Mouse (Mus musculus) megakaryocyte, embryonic 14.5 days (primary cell): ENCODE results near the gene Baiap2.

ENCODE experiments used
- FLI1 ChIP-seq: IDR thresholded peaks from 2 replicates; pipeline ENCODE4 v1.6.1; 2012; ENCODE audit warnings: low read length, inconsistent platforms, mixed read lengths
- GATA1 ChIP-seq: IDR thresholded peaks from 3 replicates; pipeline ENCODE4 v1.6.1; 2012; ENCODE audit warnings: mixed read lengths, low read length, inconsistent platforms, borderline replicate concordance

DNA sequence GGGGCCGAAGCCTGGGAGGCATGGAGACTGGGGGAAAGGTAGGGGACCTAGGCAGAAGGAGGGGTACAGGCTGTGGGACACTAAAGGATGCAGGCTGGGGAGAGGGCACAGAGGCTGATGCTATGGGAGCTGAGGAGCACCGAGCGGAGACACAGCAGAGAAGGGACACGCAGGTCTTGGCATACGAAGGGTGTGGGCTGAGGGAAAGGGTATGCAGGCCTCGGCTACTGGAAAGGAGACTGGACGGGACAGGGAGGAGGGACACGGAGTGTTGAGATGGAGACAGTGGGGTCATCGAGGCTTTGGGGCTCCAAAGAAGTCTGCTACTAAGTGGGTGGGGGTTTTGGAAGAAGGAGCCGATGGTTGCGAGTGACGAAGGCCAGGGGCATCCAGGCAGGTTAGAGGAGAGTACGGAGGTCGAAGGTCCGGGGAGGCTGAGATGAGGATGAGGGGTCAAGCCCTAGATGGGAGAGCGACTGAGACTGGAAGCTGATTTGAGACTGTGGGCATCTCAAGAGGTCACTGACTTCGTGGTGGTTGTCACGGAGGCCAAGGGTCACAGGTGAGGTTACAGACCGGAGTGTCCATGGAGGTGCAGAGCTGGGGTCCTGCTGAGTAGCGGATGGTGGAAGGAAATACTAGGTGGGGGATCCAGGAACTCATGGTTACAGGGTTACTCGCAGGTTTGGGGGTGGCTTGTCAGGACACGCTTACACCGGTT lies 105.1 kb downstream of the Baiap2 start:
- no peak for TF ChIP-seq GATA1
- TF ChIP-seq FLI1, result no peak
